Mouse (Mus musculus): Measurements from ENCODE around the gene Ccdc13. TPM values are rescaled to one million over a fixed set of nuclear protein-coding genes. Genes with fewer than 3 reads are reported as not detected.

Ccdc13 gene
- polyA plus RNA-seq, 1 experiment, result 0.12 TPM

GRCm38 (mm10) chr9:121765166-121765855, 74.0 kb downstream of the Ccdc13 start:
- Histone ChIP-seq H3K4me3 (ENCODE audit: insufficient read depth, poor library complexity, severe bottlenecking) (no peak overlapping the region), H3K27me3 (ENCODE audit: control insufficient read depth, insufficient read depth, insufficient read length) (no peaks in the 10 kb centered on the region), H3K36me3 (ENCODE audit: control insufficient read depth, insufficient read depth) (no peaks in the 10 kb centered on the region), H3K79me3 (ENCODE audit: low read depth) (no peaks in the 10 kb centered on the region), H3ac (ENCODE audit: control insufficient read depth, insufficient read length, low read depth) (no peak overlapping the region), H3K79me2 (ENCODE audit: control insufficient read depth, insufficient read depth) (no peaks in the 10 kb centered on the region)
- TF ChIP-seq CTCF (IDR thresholded peaks at IDR 0.05; ENCODE audit: control insufficient read depth, insufficient read depth, insufficient read length) (no peak), MYOD1 (IDR thresholded peaks at IDR 0.05; ENCODE audit: control insufficient read depth, insufficient read length, low read depth) (no peak), FOSL1 (IDR thresholded peaks at IDR 0.05; ENCODE audit: insufficient read depth, low read length, poor library complexity, severe bottlenecking) (no peak), MYOG (IDR thresholded peaks at IDR 0.05; ENCODE audit: control insufficient read depth, extremely low read depth, insufficient read length) (no peak), CEBPB (IDR thresholded peaks at IDR 0.05; ENCODE audit: low read depth) (no peak), USF1 (IDR thresholded peaks at IDR 0.05; ENCODE audit: low read depth) (no peak), MAX (IDR thresholded peaks at IDR 0.05) (no peak)

- no peaks in the 10 kb centered on the region for H3K79me2 ChIP-seq (ENCODE audit: control insufficient read depth, insufficient read depth)
- TF ChIP-seq MYOG (IDR thresholded peaks at IDR 0.05; ENCODE audit: control insufficient read depth, extremely low read depth, insufficient read length), result no peak
- no peak for TF ChIP-seq CEBPB (IDR thresholded peaks at IDR 0.05; ENCODE audit: low read depth)
- TF ChIP-seq MYOD1 (IDR thresholded peaks at IDR 0.05; ENCODE audit: control insufficient read depth, insufficient read length, low read depth), result no peak
- no peak overlapping the region for H3K4me3 ChIP-seq (ENCODE audit: insufficient read depth, poor library complexity, severe bottlenecking)
- H3K79me3 ChIP-seq (ENCODE audit: low read depth), result no peaks in the 10 kb centered on the region
- H3K27me3 ChIP-seq (ENCODE audit: control insufficient read depth, insufficient read depth, insufficient read length), result no peaks in the 10 kb centered on the region
- H3K36me3 ChIP-seq (ENCODE audit: control insufficient read depth, insufficient read depth), result no peaks in the 10 kb centered on the region
- no peak overlapping the region for H3ac ChIP-seq (ENCODE audit: control insufficient read depth, insufficient read length, low read depth)
Measured at GRCm38 (mm10) chr9:121763716-121764115, 75.5 kb downstream of the Ccdc13 start.

GRCm38 (mm10) chr9:121762761-121763160, 76.5 kb downstream of the Ccdc13 start:
- no peak for TF ChIP-seq CEBPB (IDR thresholded peaks at IDR 0.05; ENCODE audit: low read depth)
- TF ChIP-seq USF1 (IDR thresholded peaks at IDR 0.05; ENCODE audit: low read depth), result no peak
- H3K4me3 ChIP-seq (ENCODE audit: insufficient read depth, poor library complexity, severe bottlenecking), result no peak overlapping the region
- H3K79me3 ChIP-seq (ENCODE audit: low read depth), result no peaks in the 10 kb centered on the region
- no peaks in the 10 kb centered on the region for H3K36me3 ChIP-seq (ENCODE audit: control insufficient read depth, insufficient read depth)
- H3K27me3 ChIP-seq (ENCODE audit: control insufficient read depth, insufficient read depth, insufficient read length), result no peaks in the 10 kb centered on the region
- no peak overlapping the region for H3ac ChIP-seq (ENCODE audit: control insufficient read depth, insufficient read length, low read depth)
- no peaks in the 10 kb centered on the region for H3K79me2 ChIP-seq (ENCODE audit: control insufficient read depth, insufficient read depth)

- Histone ChIP-seq H3K79me3 (ENCODE audit: low read depth) (no peaks in the 10 kb centered on the region), H3ac (ENCODE audit: control insufficient read depth, insufficient read length, low read depth) (no peak overlapping the region), H3K79me2 (ENCODE audit: control insufficient read depth, insufficient read depth) (no peaks in the 10 kb centered on the region), H3K4me3 (ENCODE audit: insufficient read depth, poor library complexity, severe bottlenecking) (no peak overlapping the region), H3K36me3 (ENCODE audit: control insufficient read depth, insufficient read depth) (no peaks in the 10 kb centered on the region), H3K27me3 (ENCODE audit: control insufficient read depth, insufficient read depth, insufficient read length) (no peaks in the 10 kb centered on the region)
- no peak for TF ChIP-seq MAX (IDR thresholded peaks at IDR 0.05)
- TF ChIP-seq FOSL1 (IDR thresholded peaks at IDR 0.05; ENCODE audit: insufficient read depth, low read length, poor library complexity, severe bottlenecking), result no peak
- no peak for TF ChIP-seq USF1 (IDR thresholded peaks at IDR 0.05; ENCODE audit: low read depth)
- TF ChIP-seq CTCF (IDR thresholded peaks at IDR 0.05; ENCODE audit: control insufficient read depth, insufficient read depth, insufficient read length), result no peak
- no peak for TF ChIP-seq CEBPB (IDR thresholded peaks at IDR 0.05; ENCODE audit: low read depth)
- TF ChIP-seq MYOD1 (IDR thresholded peaks at IDR 0.05; ENCODE audit: control insufficient read depth, insufficient read length, low read depth), result no peak
- TF ChIP-seq MYOG (IDR thresholded peaks at IDR 0.05; ENCODE audit: control insufficient read depth, extremely low read depth, insufficient read length), result no peak
Measured at GRCm38 (mm10) chr9:121762248-121762647, 77.0 kb downstream of the Ccdc13 start.

- Histone ChIP-seq H3K36me3 (ENCODE audit: control insufficient read depth, insufficient read depth) (peaks cover 3% of the 10 kb centered on the region), H3K79me3 (ENCODE audit: low read depth) (no peaks in the 10 kb centered on the region), H3ac (ENCODE audit: control insufficient read depth, insufficient read length, low read depth) (no peak overlapping the region), H3K27me3 (ENCODE audit: control insufficient read depth, insufficient read depth, insufficient read length) (no peaks in the 10 kb centered on the region), H3K79me2 (ENCODE audit: control insufficient read depth, insufficient read depth) (no peaks in the 10 kb centered on the region), H3K4me3 (ENCODE audit: insufficient read depth, poor library complexity, severe bottlenecking) (no peak overlapping the region)
- no peak for TF ChIP-seq USF1 (IDR thresholded peaks at IDR 0.05; ENCODE audit: low read depth)
- TF ChIP-seq MYOD1 (IDR thresholded peaks at IDR 0.05; ENCODE audit: control insufficient read depth, insufficient read length, low read depth), result no peak
- no peak for TF ChIP-seq MYOG (IDR thresholded peaks at IDR 0.05; ENCODE audit: control insufficient read depth, extremely low read depth, insufficient read length)
- no peak for TF ChIP-seq CTCF (IDR thresholded peaks at IDR 0.05; ENCODE audit: control insufficient read depth, insufficient read depth, insufficient read length)
- TF ChIP-seq MAX (IDR thresholded peaks at IDR 0.05), result no peak
- TF ChIP-seq CEBPB (IDR thresholded peaks at IDR 0.05; ENCODE audit: low read depth), result no peak
Measured at GRCm38 (mm10) chr9:121761787-121762186, 77.5 kb downstream of the Ccdc13 start.

- no peak for TF ChIP-seq MAX (IDR thresholded peaks at IDR 0.05)
- no peak for TF ChIP-seq FOSL1 (IDR thresholded peaks at IDR 0.05; ENCODE audit: insufficient read depth, low read length, poor library complexity, severe bottlenecking)
- no peak for TF ChIP-seq USF1 (IDR thresholded peaks at IDR 0.05; ENCODE audit: low read depth)
- TF ChIP-seq CEBPB (IDR thresholded peaks at IDR 0.05; ENCODE audit: low read depth), result no peak
- TF ChIP-seq MYOD1 (IDR thresholded peaks at IDR 0.05; ENCODE audit: control insufficient read depth, insufficient read length, low read depth), result no peak
- no peak for TF ChIP-seq CTCF (IDR thresholded peaks at IDR 0.05; ENCODE audit: control insufficient read depth, insufficient read depth, insufficient read length)
- no peak for TF ChIP-seq MYOG (IDR thresholded peaks at IDR 0.05; ENCODE audit: control insufficient read depth, extremely low read depth, insufficient read length)
- peaks cover 3% of the 10 kb centered on the region for H3K36me3 ChIP-seq (ENCODE audit: control insufficient read depth, insufficient read depth)
- H3ac ChIP-seq (ENCODE audit: control insufficient read depth, insufficient read length, low read depth), result no peak overlapping the region
- H3K4me3 ChIP-seq (ENCODE audit: insufficient read depth, poor library complexity, severe bottlenecking), result peak overlapping the region; percentile 36
- H3K79me2 ChIP-seq (ENCODE audit: control insufficient read depth, insufficient read depth), result no peaks in the 10 kb centered on the region
- H3K27me3 ChIP-seq (ENCODE audit: control insufficient read depth, insufficient read depth, insufficient read length), result no peaks in the 10 kb centered on the region
- no peaks in the 10 kb centered on the region for H3K79me3 ChIP-seq (ENCODE audit: low read depth)
Measured at GRCm38 (mm10) chr9:121761091-121761665, 78.1 kb downstream of the Ccdc13 start.
